Mouse (Mus musculus): Measurements from ENCODE around the gene Ahcyl2.

The Ahcyl2 gene

GRCm38 (mm10) chr6:29768791-29769441, 1.1 kb downstream of the Ahcyl2 start:
- intact Hi-C loops (cut with DNase I), result no loop called here

GRCm38 (mm10) chr6:29770672-29771321, 3.0 kb downstream of the Ahcyl2 start:
- intact Hi-C loops (cut with DNase I), result no loop called here

- intact Hi-C loops (cut with DNase I), result no loop called here
Measured at GRCm38 (mm10) chr6:29772236-29772635, 4.4 kb downstream of the Ahcyl2 start.

- intact Hi-C loops (cut with DNase I), result no loop called here
Measured at GRCm38 (mm10) chr6:29774161-29774560, 6.3 kb downstream of the Ahcyl2 start.

GRCm38 (mm10) chr6:29775609-29776008, 7.8 kb downstream of the Ahcyl2 start:
- intact Hi-C loops (cut with DNase I), result no loop called here

- intact Hi-C loops (cut with DNase I), result no loop called here
Measured at GRCm38 (mm10) chr6:29776542-29777237, 8.9 kb downstream of the Ahcyl2 start.

- intact Hi-C loops (cut with DNase I), result no loop called here
Measured at GRCm38 (mm10) chr6:29777238-29777555, 9.4 kb downstream of the Ahcyl2 start.

GRCm38 (mm10) chr6:29780082-29780481, 12.3 kb downstream of the Ahcyl2 start:
- intact Hi-C loops (cut with DNase I), result no loop called here

GRCm38 (mm10) chr6:29780571-29780970, 12.8 kb downstream of the Ahcyl2 start:
- intact Hi-C loops (cut with DNase I), result no loop called here

- intact Hi-C loops (cut with DNase I), result no loop called here
Measured at GRCm38 (mm10) chr6:29782239-29782638, 14.4 kb downstream of the Ahcyl2 start.

- intact Hi-C loops (cut with DNase I), result no loop called here
Measured at GRCm38 (mm10) chr6:29783960-29784359, 16.1 kb downstream of the Ahcyl2 start.

- intact Hi-C loops (cut with DNase I), result no loop called here
Measured at GRCm38 (mm10) chr6:29784413-29785021, 16.7 kb downstream of the Ahcyl2 start.

GRCm38 (mm10) chr6:29785759-29786158, 17.9 kb downstream of the Ahcyl2 start:
- intact Hi-C loops (cut with DNase I), result no loop called here

- intact Hi-C loops (cut with DNase I), result no loop called here
Measured at GRCm38 (mm10) chr6:29788779-29789350, 21.1 kb downstream of the Ahcyl2 start.

GRCm38 (mm10) chr6:29790014-29790698, 22.3 kb downstream of the Ahcyl2 start:
- intact Hi-C loops (cut with DNase I), result no loop called here

- intact Hi-C loops (cut with DNase I), result no loop called here
Measured at GRCm38 (mm10) chr6:29793520-29793919, 25.7 kb downstream of the Ahcyl2 start.

GRCm38 (mm10) chr6:29794582-29794981, 26.8 kb downstream of the Ahcyl2 start:
- intact Hi-C loops (cut with DNase I), result no loop called here

- intact Hi-C loops (cut with DNase I), result no loop called here
Measured at GRCm38 (mm10) chr6:29802979-29803378, 35.2 kb downstream of the Ahcyl2 start.

GRCm38 (mm10) chr6:29804006-29804405, 36.2 kb downstream of the Ahcyl2 start:
- intact Hi-C loops (cut with DNase I), result no loop called here

GRCm38 (mm10) chr6:29805381-29805780, 37.6 kb downstream of the Ahcyl2 start:
- intact Hi-C loops (cut with DNase I), result no loop called here

GRCm38 (mm10) chr6:29812076-29812475, 44.3 kb downstream of the Ahcyl2 start:
- intact Hi-C loops (cut with DNase I), result no loop called here

Measured in adrenal gland (tissue).